Mouse (Mus musculus): ENCODE data around the gene Dcun1d4.

DNA sequence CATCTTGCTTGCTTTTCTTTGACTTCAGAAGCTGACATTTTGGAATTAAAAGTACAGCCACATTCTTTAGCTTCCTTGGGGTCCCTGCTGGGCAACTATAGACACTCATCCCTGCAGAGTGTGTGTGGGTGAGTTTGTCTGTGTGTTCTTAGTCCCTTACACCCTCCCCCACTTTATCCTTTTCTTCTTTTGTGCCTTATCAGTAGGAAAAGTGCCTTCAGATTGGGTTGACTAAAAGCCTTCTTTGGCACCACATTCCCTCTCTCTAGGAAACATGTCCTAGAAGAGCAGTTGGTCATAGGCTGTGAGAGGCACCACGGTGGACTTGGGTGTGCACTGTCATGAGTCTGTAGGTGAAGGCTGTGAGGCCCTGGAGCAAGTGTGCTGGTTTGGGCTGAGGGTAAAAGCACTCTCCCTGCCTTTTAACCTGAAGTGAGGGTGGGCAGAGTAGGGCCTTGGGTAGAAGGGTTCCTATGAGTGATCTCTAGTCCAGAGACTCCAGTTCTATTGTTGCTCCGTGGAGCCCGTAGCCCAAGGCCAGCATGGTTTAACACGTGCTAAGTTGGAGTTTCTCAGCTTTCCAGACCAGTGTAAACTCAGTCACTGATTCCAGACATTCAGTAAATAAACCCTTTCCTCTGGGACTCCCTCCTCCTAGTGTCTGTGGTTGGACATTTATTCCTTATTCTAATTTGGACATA, 43.6 kb downstream of the Dcun1d4 start:
- TF ChIP-seq POLR2A (IDR thresholded peaks at IDR 0.05; ENCODE audit: borderline replicate concordance, low read depth, low read length) (no peak), CTCF (IDR thresholded peaks at IDR 0.05; ENCODE audit: low read depth, low read length) (no peak)

Measured in bone marrow macrophage, adult 2 months (primary cell).